Mouse (Mus musculus) midbrain, embryonic 16.5 days (tissue): Measurements from ENCODE around the gene Rapgef2. TPM values are rescaled to one million over a fixed set of nuclear protein-coding genes. Genes with fewer than 3 reads are reported as not detected.

ENCODE experiments used
- ATAC-seq: fragments of 200-750 bp; cut with Nextera tagmentation; 2 replicates; pipeline ENCODE4 v1.8.0; 2017; ENCODE audit warnings: moderate TSS enrichment
- H3K27ac ChIP-seq: fragments of 300-500 bp; sonication (generic); 2 replicates; pipeline ENCODE4 v1.5.1; 2014; ENCODE audit warnings: mild to moderate bottlenecking, low read length, mixed read lengths
- H3K27me3 ChIP-seq: fragments of 300-500 bp; sonication (generic); 2 replicates; pipeline ENCODE4 v1.6.1; 2014; ENCODE audit warnings: low read depth, low read length, mixed read lengths; ENCODE audit not compliant: control insufficient read depth, insufficient read depth
- H3K36me3 ChIP-seq: fragments of 300-500 bp; sonication (generic); 2 replicates; pipeline ENCODE4 v1.6.1; 2014; ENCODE audit warnings: mild to moderate bottlenecking, low read length, moderate library complexity, mixed read lengths; ENCODE audit not compliant: control insufficient read depth, insufficient read depth
- H3K4me1 ChIP-seq: fragments of 300-500 bp; sonication (generic); 2 replicates; pipeline ENCODE4 v1.6.1; 2014; ENCODE audit warnings: mild to moderate bottlenecking, low read length, mixed read lengths; ENCODE audit not compliant: control insufficient read depth, insufficient read depth
- H3K4me2 ChIP-seq: fragments of 300-500 bp; sonication (generic); 2 replicates; pipeline ENCODE4 v1.6.1; 2014; ENCODE audit warnings: mild to moderate bottlenecking, low read length, mixed read lengths
- H3K4me3 ChIP-seq: fragments of 300-500 bp; sonication (generic); 2 replicates; pipeline ENCODE4 v1.5.1; 2014; ENCODE audit warnings: low read depth, mild to moderate bottlenecking, low read length, moderate library complexity, mixed read lengths
- H3K9ac ChIP-seq: fragments of 300-500 bp; sonication (generic); 2 replicates; pipeline ENCODE4 v1.6.1; 2014; ENCODE audit warnings: low read depth, low read length, mixed read lengths
- H3K9me3 ChIP-seq: fragments of 300-500 bp; sonication (generic); replicated peaks from 2 replicates; pipeline ENCODE4 v1.6.1; 2014; ENCODE audit warnings: mild to moderate bottlenecking, low read length, mixed read lengths; ENCODE audit not compliant: control insufficient read depth, poor library complexity, severe bottlenecking
- WGBS: fragments of 180-500 bp; shearing (Covaris S2); extraction: QIAGEN DNeasy Blood & Tissue Kit; methylation state at CpG from one replicate; pipeline ENCODE4 v1.1.7; 2014; 5-methylcytosine and 5-hydroxymethylcytosine counted together
- polyA plus RNA-seq: library from polyadenylated mRNA; unstranded; fragments of >200 nt; fragmentation: Nextera tagmentation; extraction: Ambion mirVana; gene quantifications from 2 replicates; pipeline ENCODE4 v1.2.1, GENCODE M21; 2015

Rapgef2 gene
- polyA plus RNA-seq, 1 experiment from 2014 or later = 15.6 TPM

- Histone ChIP-seq H3K4me1 (peaks cover 6% of the 10 kb centered on the region), H3K9me3 (no peaks in the 10 kb centered on the region), H3K9ac (no peak overlapping the region), H3K27ac (no peak overlapping the region), H3K4me2 (no peak overlapping the region), H3K27me3 (no peaks in the 10 kb centered on the region), H3K4me3 (no peak overlapping the region), H3K36me3 (no peaks in the 10 kb centered on the region)
- no peak for ATAC-seq
- 80% methylated on average over 8 of the region's 8 CpGs for WGBS
Measured at GRCm38 (mm10) chr3:79269872-79270271, 16.4 kb downstream of the Rapgef2 start.

GRCm38 (mm10) chr3:79266976-79267375, 19.3 kb downstream of the Rapgef2 start:
- H3K4me1 ChIP-seq = peaks cover 6% of the 10 kb centered on the region

DNA sequence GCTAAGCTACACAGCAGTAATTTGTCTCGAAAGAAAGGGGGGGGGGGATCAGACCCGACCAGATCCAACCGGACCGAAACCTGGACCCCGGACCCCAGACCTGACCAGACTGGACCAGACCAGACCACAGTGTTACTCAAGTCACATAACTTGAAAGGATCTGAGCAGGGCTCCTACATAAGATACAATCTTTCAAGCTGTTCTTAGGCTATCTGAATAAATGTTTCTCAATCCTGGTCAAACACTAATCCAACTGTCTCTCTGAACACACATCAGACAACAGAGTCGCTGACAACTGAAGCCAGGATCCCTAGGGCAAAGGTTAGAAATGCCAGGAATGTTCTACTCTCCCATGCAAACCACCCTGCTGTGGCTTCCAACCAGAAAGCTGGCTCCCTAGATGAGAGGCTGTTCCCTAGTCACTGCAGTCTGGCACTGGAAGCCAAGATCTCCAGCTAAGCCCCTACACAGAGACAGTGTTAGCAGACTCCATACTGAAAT, 24.5 kb downstream of the Rapgef2 start:
- Histone ChIP-seq H3K4me1 (peaks cover 6% of the 10 kb centered on the region; the same call in 1 of the 2 replicates), H3K9ac (no peak overlapping the region), H3K4me2 (no peak overlapping the region), H3K9me3 (no peaks in the 10 kb centered on the region), H3K27ac (no peak overlapping the region), H3K4me3 (no peak overlapping the region), H3K27me3 (no peaks in the 10 kb centered on the region), H3K36me3 (no peaks in the 10 kb centered on the region)
- 77% methylated on average over 6 of the region's 6 CpGs for WGBS
- ATAC-seq = peak; percentile 73

More at GRCm38 (mm10) chr3:79266976-79267375, 19.3 kb downstream of the Rapgef2 start:
- Histone ChIP-seq H3K4me3 (no peak overlapping the region), H3K9me3 (no peaks in the 10 kb centered on the region), H3K27ac (no peak overlapping the region), H3K36me3 (no peaks in the 10 kb centered on the region), H3K27me3 (no peaks in the 10 kb centered on the region), H3K9ac (no peak overlapping the region), H3K4me2 (no peak overlapping the region)
- WGBS = 89% methylated on average over 6 of the region's 6 CpGs
- ATAC-seq = no peak

DNA sequence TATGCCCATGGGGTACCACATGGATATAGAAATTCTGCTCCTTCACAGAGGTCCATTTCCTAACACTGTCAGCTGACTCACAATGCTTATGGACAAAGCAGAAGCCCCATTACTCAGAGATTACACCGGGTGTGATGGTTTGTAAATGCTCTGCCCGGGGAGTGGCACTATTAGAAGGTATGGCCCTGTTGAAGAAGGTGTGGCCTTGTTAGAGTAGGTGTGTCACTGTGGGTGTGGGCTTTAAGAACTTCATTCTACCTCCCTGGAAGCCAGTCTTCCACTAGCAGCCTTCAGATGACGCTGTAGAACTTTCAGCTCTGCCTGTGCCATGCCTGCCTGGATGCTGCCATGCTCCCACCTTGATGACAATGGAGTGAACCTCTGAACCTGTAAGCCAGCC, 32.3 kb downstream of the Rapgef2 start:
- Histone ChIP-seq H3K4me1 (peaks cover 8% of the 10 kb centered on the region; the same call in 1 of the 2 replicates), H3K36me3 (no peaks in the 10 kb centered on the region), H3K27me3 (no peaks in the 10 kb centered on the region), H3K27ac (no peak overlapping the region), H3K9me3 (no peaks in the 10 kb centered on the region), H3K4me3 (no peak overlapping the region), H3K4me2 (no peak overlapping the region), H3K9ac (no peak overlapping the region)
- WGBS = 98% methylated on average over 3 of the region's 3 CpGs
- ATAC-seq = no peak

GRCm38 (mm10) chr3:79253416-79253815, 32.9 kb downstream of the Rapgef2 start:
- no peak overlapping the region for H3K4me3 ChIP-seq
- no peak overlapping the region for H3K27ac ChIP-seq
- no peaks in the 10 kb centered on the region for H3K36me3 ChIP-seq
- ATAC-seq = no peak
- no peak overlapping the region for H3K4me2 ChIP-seq
- no peaks in the 10 kb centered on the region for H3K27me3 ChIP-seq
- H3K9me3 ChIP-seq = no peaks in the 10 kb centered on the region
- 0 out of 2 replicates have a peak, but pooled peaks cover 5% of the 10 kb centered on the region for H3K4me1 ChIP-seq
- H3K9ac ChIP-seq = no peak overlapping the region
- 69% methylated on average over 9 of the region's 9 CpGs for WGBS

DNA sequence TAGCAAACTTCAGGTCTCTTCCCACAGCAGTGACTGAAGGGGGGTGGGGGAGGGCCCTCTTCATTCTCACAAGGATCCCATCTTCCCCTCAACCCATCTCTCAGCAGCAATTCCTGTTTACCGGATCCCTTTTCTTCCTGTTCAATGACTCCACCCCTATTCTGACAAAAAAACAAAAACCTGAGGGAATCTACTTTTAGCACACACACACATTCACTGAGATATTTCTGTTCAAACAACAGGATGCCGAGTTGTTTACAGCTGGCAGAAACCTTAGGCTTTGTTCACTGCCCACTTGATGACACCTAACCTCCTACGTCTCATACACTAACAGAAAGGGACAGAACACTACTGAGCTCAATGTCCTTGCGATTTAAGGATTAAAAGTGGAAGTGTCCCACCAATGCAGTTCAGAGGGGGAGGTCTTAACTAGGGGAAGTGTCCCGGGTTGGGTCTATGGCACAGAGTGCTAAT, 33.4 kb downstream of the Rapgef2 start:
- WGBS = 49% methylated on average over 5 of the region's 5 CpGs
- H3K4me3 ChIP-seq = no peak overlapping the region
- no peaks in the 10 kb centered on the region for H3K9me3 ChIP-seq
- H3K27ac ChIP-seq = no peak overlapping the region
- no peaks in the 10 kb centered on the region for H3K36me3 ChIP-seq
- no peak overlapping the region for H3K4me2 ChIP-seq
- H3K9ac ChIP-seq = no peak overlapping the region
- no peak for ATAC-seq
- H3K4me1 ChIP-seq = 0 out of 2 replicates have a peak, but pooled peaks cover 4% of the 10 kb centered on the region
- no peaks in the 10 kb centered on the region for H3K27me3 ChIP-seq

DNA sequence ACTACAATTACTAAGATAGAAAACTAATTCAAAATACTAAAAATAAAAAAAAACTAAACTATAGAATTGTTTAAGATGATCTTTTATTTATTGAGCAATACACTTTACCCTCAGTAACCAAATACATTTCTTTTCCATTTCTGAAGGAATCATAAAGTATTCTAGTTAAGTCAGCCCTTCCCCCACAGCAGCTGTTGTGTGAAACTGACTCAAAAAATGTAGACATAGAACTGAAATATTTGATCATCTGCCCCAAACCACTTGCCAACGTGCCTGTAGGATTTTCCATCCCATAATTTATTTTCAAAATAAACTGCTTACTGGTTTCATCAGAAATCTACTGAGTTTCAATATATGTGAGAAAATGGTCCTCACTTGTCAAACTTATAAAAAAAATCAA, 36.4 kb downstream of the Rapgef2 start:
- no peak overlapping the region for H3K4me2 ChIP-seq
- no peaks in the 10 kb centered on the region for H3K27me3 ChIP-seq
- H3K9me3 ChIP-seq = no peaks in the 10 kb centered on the region
- no peak for ATAC-seq
- no peak overlapping the region for H3K27ac ChIP-seq
- no peaks in the 10 kb centered on the region for H3K36me3 ChIP-seq
- H3K9ac ChIP-seq = no peak overlapping the region
- peaks cover 10% of the 10 kb centered on the region; the same call in 1 of the 2 replicates for H3K4me1 ChIP-seq
- 71% methylated on average over 1 of the region's 1 CpGs for WGBS
- H3K4me3 ChIP-seq = no peak overlapping the region

GRCm38 (mm10) chr3:79248659-79249235, 37.6 kb downstream of the Rapgef2 start:
- no peak for ATAC-seq

GRCm38 (mm10) chr3:79248208-79248607, 38.1 kb downstream of the Rapgef2 start:
- WGBS = 80% methylated on average over 11 of the region's 11 CpGs
- Histone ChIP-seq H3K27me3 (no peaks in the 10 kb centered on the region), H3K27ac (no peak overlapping the region)

More at GRCm38 (mm10) chr3:79248659-79249235, 37.6 kb downstream of the Rapgef2 start:
- Histone ChIP-seq H3K27me3 (no peaks in the 10 kb centered on the region), H3K36me3 (no peaks in the 10 kb centered on the region), H3K9me3 (no peaks in the 10 kb centered on the region), H3K4me2 (no peak overlapping the region), H3K4me1 (peaks cover 10% of the 10 kb centered on the region; the same call in 1 of the 2 replicates), H3K27ac (no peak overlapping the region), H3K9ac (no peak overlapping the region), H3K4me3 (no peak overlapping the region)
- WGBS = 88% methylated on average over 5 of the region's 5 CpGs

More at GRCm38 (mm10) chr3:79248208-79248607, 38.1 kb downstream of the Rapgef2 start:
- H3K9ac ChIP-seq = no peak overlapping the region
- no peaks in the 10 kb centered on the region for H3K36me3 ChIP-seq
- H3K4me3 ChIP-seq = no peak overlapping the region
- H3K4me1 ChIP-seq = peaks cover 10% of the 10 kb centered on the region; the same call in 1 of the 2 replicates
- H3K4me2 ChIP-seq = no peak overlapping the region
- no peaks in the 10 kb centered on the region for H3K9me3 ChIP-seq
- ATAC-seq = no peak
